Mouse (Mus musculus): ENCODE measurements around the gene Ropn1l. TPM values are rescaled to one million over a fixed set of nuclear protein-coding genes. Genes with fewer than 3 reads are reported as not detected.

The Ropn1l gene
- polyA plus RNA-seq, 2 experiments from 2014 or later: 1.0 TPM; not detected in 1

GRCm38 (mm10) chr15:31442698-31443097 is 10.8 kb downstream of the Ropn1l start:
- ATAC-seq: no peak

DNA sequence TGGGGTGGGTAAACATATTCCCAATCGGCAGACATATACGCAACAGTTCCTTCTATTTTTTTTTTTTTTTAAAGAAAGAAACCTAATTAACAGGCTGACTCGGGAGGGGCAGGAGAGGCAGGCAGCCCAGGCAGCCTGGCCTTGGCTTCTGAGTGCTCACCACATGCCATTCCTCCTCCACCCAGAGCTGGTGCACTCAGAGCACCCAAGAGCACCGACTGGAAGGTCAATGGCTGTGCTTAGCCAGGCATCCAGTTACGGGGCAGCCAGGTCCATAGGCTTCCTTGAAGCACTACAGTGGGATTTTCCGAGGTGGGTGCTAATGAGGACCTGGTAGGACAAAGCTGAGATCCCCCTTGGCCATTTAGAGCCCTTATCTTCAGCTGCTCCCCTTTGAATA is 11.5 kb downstream of the Ropn1l start:
- ATAC-seq: no peak

GRCm38 (mm10) chr15:31436811-31437210 is 16.7 kb downstream of the Ropn1l start:
- no peak for ATAC-seq

- ATAC-seq: no peak
These were observed 17.5 kb downstream of the Ropn1l start for GRCm38 (mm10) chr15:31436083-31436482.

DNA sequence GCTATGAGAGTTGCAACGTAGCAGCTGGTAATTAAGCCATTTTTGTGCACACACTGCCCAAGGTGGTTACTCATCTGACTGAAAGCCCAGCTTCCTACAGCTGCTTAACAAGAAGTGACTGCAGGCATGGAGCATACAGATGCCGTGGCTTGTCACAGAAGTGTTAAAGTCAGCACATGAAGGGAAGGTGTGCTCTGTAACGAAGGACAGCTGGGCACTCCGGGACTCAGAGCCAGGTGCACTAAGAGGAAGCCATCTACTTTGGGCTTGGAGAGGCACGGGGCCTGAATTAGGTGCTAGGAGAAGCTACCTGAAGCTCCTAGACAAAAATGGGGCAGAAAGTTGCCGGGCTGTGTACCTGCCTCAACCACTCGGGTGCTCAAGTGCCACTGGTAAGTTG is 19.8 kb downstream of the Ropn1l start:
- no peak for ATAC-seq

GRCm38 (mm10) chr15:31431847-31432246 is 21.7 kb downstream of the Ropn1l start:
- ATAC-seq: no peak

- no peak for ATAC-seq
These were observed 23.5 kb downstream of the Ropn1l start for GRCm38 (mm10) chr15:31430014-31430413.

- no peak for ATAC-seq
These were observed 24.1 kb downstream of the Ropn1l start for GRCm38 (mm10) chr15:31429429-31429828.

- ATAC-seq: no peak
These were observed 25.0 kb downstream of the Ropn1l start for GRCm38 (mm10) chr15:31428571-31428970.

- ATAC-seq: no peak
These were observed 26.1 kb downstream of the Ropn1l start for GRCm38 (mm10) chr15:31427390-31427789.

GRCm38 (mm10) chr15:31426066-31426706 is 27.4 kb downstream of the Ropn1l start:
- no peak for ATAC-seq

- no peak for ATAC-seq
These were observed 30.7 kb downstream of the Ropn1l start for GRCm38 (mm10) chr15:31422649-31423369.

GRCm38 (mm10) chr15:31419037-31419436 is 34.5 kb downstream of the Ropn1l start:
- ATAC-seq: peak; percentile 70

DNA sequence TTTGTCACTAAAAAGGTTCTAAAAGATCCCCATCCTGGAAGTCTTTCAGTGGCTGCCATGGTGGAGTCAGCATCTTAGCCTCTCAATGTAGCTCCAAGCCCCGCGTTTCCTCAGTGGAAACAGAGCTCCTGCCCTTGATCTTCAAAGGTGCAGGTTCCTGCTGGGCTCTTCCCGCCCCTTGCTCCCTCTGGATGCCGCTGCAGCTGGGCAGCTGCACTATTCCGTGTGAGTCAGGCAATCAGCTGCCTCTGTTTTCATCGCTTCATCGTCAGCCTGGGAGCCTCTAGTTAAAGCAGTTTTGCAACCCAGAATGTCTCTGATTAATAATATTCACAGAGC is 34.9 kb downstream of the Ropn1l start:
- no peak for ATAC-seq

GRCm38 (mm10) chr15:31417796-31418685 is 35.5 kb downstream of the Ropn1l start:
- ATAC-seq: peak; percentile 58

GRCm38 (mm10) chr15:31417409-31417795 is 36.1 kb downstream of the Ropn1l start:
- ATAC-seq: no peak

DNA sequence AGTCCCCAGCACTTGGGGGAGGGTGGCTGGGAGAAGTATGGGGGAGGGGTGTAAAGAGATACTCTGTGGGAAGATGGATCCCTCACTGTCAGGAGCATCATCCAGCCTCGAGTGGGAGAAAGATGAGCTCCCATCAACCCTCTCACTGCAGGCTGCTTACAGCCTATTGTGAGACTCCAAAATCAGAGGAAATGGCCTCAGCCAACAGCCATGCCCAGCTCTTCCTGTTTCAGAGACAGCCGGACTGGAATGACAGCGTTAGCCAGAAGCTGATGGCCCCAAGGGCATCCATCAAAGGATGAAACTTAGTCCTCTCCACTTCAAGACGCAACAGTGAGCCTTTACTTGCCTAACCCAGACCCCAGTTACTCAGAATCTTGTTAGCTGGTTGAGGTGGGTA is 38.4 kb downstream of the Ropn1l start:
- no peak for ATAC-seq

GRCm38 (mm10) chr15:31414179-31414898 is 39.2 kb downstream of the Ropn1l start:
- ATAC-seq: no peak

GRCm38 (mm10) chr15:31413662-31414061 is 39.9 kb downstream of the Ropn1l start:
- ATAC-seq: no peak

DNA sequence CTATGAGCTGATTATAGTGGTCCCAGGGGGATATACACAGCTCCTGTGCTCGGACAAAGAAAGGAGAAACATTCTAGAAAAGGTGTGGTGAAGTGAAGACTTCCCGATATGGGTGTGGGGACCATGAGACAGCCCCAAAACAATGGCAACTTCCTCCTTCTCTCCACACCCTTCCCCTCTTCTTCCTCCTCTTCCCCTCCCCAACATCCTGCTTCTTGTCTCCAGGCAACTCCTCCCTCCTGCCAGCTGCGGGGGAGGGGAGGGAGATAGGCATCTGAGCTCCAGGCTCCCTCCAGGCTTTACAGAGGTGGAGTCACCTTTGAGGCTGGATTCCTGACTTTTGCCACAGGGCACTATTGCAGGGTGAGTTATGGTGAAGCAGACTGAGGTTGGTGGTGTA is 40.6 kb downstream of the Ropn1l start:
- ATAC-seq: no peak

DNA sequence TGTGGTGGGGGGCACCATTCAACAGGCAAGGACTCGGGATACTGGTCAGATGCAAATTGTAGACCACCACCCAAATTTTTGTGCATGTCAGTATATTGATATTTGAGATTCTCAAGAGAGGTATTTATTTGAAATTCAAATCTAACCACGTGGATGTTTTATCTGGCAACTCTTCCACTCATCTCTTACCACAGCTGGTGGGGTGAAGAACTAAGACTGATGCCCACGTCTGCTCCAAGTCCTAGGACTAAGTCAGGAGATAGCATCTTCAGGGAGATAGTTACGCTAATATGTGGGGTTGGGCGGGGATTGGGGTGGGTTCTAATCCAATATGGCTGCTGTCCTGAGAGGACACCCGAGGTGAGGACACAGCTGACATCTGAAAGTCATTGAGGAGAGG is 41.1 kb downstream of the Ropn1l start:
- no peak for ATAC-seq

DNA sequence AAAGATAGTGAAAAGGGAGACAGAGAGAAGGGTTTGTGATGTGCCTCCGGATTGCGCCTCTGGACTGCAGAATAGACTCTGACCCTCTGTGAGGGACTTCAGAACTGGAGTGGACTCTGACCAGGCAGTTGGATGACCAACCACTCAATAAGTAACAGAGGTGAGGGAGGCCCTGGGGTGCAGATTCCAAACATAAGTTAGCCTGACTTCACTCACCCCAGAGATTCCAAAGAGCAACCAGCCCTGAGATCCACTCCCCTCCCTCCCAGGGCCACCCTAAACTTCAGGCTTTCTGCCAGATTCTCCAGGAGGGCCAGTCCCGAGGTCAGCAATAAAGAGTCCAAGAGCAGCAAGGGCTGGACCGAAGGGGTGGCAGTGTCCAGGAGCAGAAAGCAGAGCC is 46.0 kb downstream of the Ropn1l start:
- no peak for ATAC-seq

GRCm38 (mm10) chr15:31406881-31407280 is 46.7 kb downstream of the Ropn1l start:
- no peak for ATAC-seq

Measured in CD4-positive, CD25-positive, alpha-beta regulatory T cell, adult 4 months (primary cell).